Mouse (Mus musculus) forebrain, embryonic 12.5 days (tissue): ENCODE results near the gene Ccl28. TPM values are rescaled to one million over a fixed set of nuclear protein-coding genes. Genes with fewer than 3 reads are reported as not detected.

Experiments used
- ATAC-seq: fragments of 200-750 bp; cut with Nextera tagmentation; 2 replicates; pipeline ENCODE4 v1.8.0; 2017; ENCODE audit warnings: moderate TSS enrichment; ENCODE audit not compliant: low FRiP score
- H3K27ac ChIP-seq: fragments of 300-500 bp; sonication (generic); 2 replicates; pipeline ENCODE4 v1.5.1; 2016; ENCODE audit warnings: mild to moderate bottlenecking
- H3K27me3 ChIP-seq: fragments of 300-500 bp; sonication (generic); 2 replicates; pipeline ENCODE4 v1.6.1; 2016; ENCODE audit warnings: mild to moderate bottlenecking
- H3K36me3 ChIP-seq: fragments of 300-500 bp; sonication (generic); replicated peaks from 2 replicates; pipeline ENCODE4 v1.6.1; 2016; ENCODE audit warnings: mild to moderate bottlenecking
- H3K4me1 ChIP-seq: fragments of 300-500 bp; sonication (generic); 2 replicates; pipeline ENCODE4 v1.6.1; 2016
- H3K4me2 ChIP-seq: fragments of 300-500 bp; sonication (generic); 2 replicates; pipeline ENCODE4 v1.6.1; 2016; ENCODE audit warnings: mild to moderate bottlenecking, moderate library complexity
- H3K4me3 ChIP-seq: fragments of 300-500 bp; sonication (generic); replicated peaks from 2 replicates; pipeline ENCODE4 v1.5.1; 2016; ENCODE audit warnings: mild to moderate bottlenecking
- H3K9ac ChIP-seq: fragments of 300-500 bp; sonication (generic); 2 replicates; pipeline ENCODE4 v1.6.1; 2016; ENCODE audit warnings: mild to moderate bottlenecking
- H3K9me3 ChIP-seq: fragments of 300-500 bp; sonication (generic); 2 replicates; pipeline ENCODE4 v1.6.1; 2016
- WGBS: fragments of 180-500 bp; shearing (Covaris S2); methylation state at CpG from one replicate; pipeline ENCODE4 v1.1.7; 2016; 5-methylcytosine and 5-hydroxymethylcytosine counted together
- polyA plus RNA-seq: library from polyadenylated mRNA; unstranded; fragments of >200 nt; fragmentation: Nextera tagmentation; extraction: Ambion mirVana; gene quantifications from 2 replicates; pipeline ENCODE4 v1.2.1, GENCODE M21; 2016

Gene Ccl28
- polyA plus RNA-seq, 1 experiment from 2014 or later, result 0.09 TPM

- peak overlapping the region; percentile 13; the same call in 1 of the 2 replicates for H3K4me2 ChIP-seq
Measured at GRCm38 (mm10) chr13:119695676-119696075, 72.1 kb downstream of the Ccl28 start.

GRCm38 (mm10) chr13:119696496-119696895, 72.9 kb downstream of the Ccl28 start:
- no peak overlapping the region for H3K9ac ChIP-seq
- peaks cover 45% of the 10 kb centered on the region for H3K36me3 ChIP-seq
- H3K27me3 ChIP-seq, result no peaks in the 10 kb centered on the region
- H3K4me1 ChIP-seq, result peaks cover 45% of the 10 kb centered on the region
- no peak overlapping the region for H3K27ac ChIP-seq
- WGBS, result 59% methylated on average over 1 of the region's 1 CpGs
- H3K4me2 ChIP-seq, result no peak overlapping the region
- H3K9me3 ChIP-seq, result no peaks in the 10 kb centered on the region
- ATAC-seq, result no peak
- no peak overlapping the region for H3K4me3 ChIP-seq

More at GRCm38 (mm10) chr13:119695676-119696075, 72.1 kb downstream of the Ccl28 start:
- WGBS, result 69% methylated on average over 4 of the region's 4 CpGs
- no peaks in the 10 kb centered on the region for H3K27me3 ChIP-seq
- H3K9ac ChIP-seq, result no peak overlapping the region
- no peak overlapping the region for H3K27ac ChIP-seq
- no peak for ATAC-seq
- H3K4me1 ChIP-seq, result peaks cover 48% of the 10 kb centered on the region
- peaks cover 37% of the 10 kb centered on the region for H3K36me3 ChIP-seq
- no peak overlapping the region for H3K4me3 ChIP-seq
- H3K9me3 ChIP-seq, result no peaks in the 10 kb centered on the region

DNA sequence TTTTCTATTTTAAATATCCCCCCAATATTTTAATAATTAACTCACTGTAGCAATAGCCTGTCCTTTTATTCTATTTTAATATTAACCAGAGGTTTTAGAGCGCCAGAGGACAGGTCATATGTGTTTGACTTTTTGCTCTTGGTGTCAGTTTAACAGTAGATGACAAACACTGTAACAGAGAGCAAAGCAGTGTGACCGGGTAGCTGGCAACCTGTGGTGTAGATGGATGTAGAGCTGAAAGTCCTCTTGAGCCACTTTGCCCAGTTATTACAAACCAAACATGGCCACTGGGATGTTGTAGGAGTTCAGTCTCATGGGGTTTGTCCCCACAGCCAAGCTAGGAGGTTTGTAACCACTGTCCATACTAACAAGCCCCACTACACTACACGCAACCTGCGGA, 74.8 kb downstream of the Ccl28 start:
- H3K4me2 ChIP-seq, result no peak overlapping the region
- no peak overlapping the region for H3K27ac ChIP-seq
- H3K36me3 ChIP-seq, result peaks cover 61% of the 10 kb centered on the region
- no peak overlapping the region for H3K4me3 ChIP-seq
- H3K4me1 ChIP-seq, result peaks cover 32% of the 10 kb centered on the region
- H3K9ac ChIP-seq, result no peak overlapping the region
- ATAC-seq, result no peak
- H3K9me3 ChIP-seq, result no peaks in the 10 kb centered on the region
- WGBS, result 95% methylated on average over 4 of the region's 4 CpGs
- no peaks in the 10 kb centered on the region for H3K27me3 ChIP-seq

Other genes with a start within 250 kb of the Ccl28 start
- gene Paip1, start 195.2 kb upstream of the Ccl28 start, polyA plus RNA-seq, result 103 and 143 TPM in 2 replicates
- gene 4833420G17Rik, start 161.1 kb upstream of the Ccl28 start, polyA plus RNA-seq, result 112 and 119 TPM in 2 replicates
- 2.1 and 3.2 TPM in 2 replicates for gene Tmem267, start 135.8 kb upstream of the Ccl28 start, polyA plus RNA-seq
- 1.2 TPM in 2 replicates for gene 3110070M22Rik, start 135.4 kb upstream of the Ccl28 start, polyA plus RNA-seq
- gene Hmgcs1, start 66.6 kb downstream of the Ccl28 start, polyA plus RNA-seq, result 399 and 410 TPM in 2 replicates
- gene Nim1k, start 132.1 kb downstream of the Ccl28 start, polyA plus RNA-seq, result 4.1 and 4.8 TPM in 2 replicates
- 56.5 and 57.7 TPM in 2 replicates for gene Zfp131, start 167.1 kb downstream of the Ccl28 start, polyA plus RNA-seq
- gene AF067063, start 206.4 kb downstream of the Ccl28 start, polyA plus RNA-seq, result not detected in 2 replicates
- not detected in 2 replicates for gene D13Ertd608e, start 212.2 kb downstream of the Ccl28 start, polyA plus RNA-seq